In genomic region chr2:74670632-74671188, GRCm38 (mm10) we compare ENCODE assay signal across 25 mouse cellular contexts. TPM values are rescaled to one million over a fixed set of nuclear protein-coding genes. Genes with fewer than 3 reads are reported as not detected.
A peak's percentile ranks its signal among the peaks of the same experiment; 100 is the strongest.
DNase-seq lines count a peak whose midpoint lies in the region; ATAC-seq lines count a peak whose summit lies in the region.
"Had no signal": no experiment of that assay in that cellular context is flagged by ENCODE, and none has a peak within 500 bp of the region (broad histone marks: within the 10 kb centered on the region; RNA-seq: fewer than 3 reads in every experiment).

No protein-coding gene starts in this region.

- H3K27ac ChIP-seq in hindbrain, embryonic 10.5 days, result no peak overlapping the region
- no peak overlapping the region for H3K27ac ChIP-seq in hindbrain, embryonic 16.5 days (ENCODE audit: low read depth, low read length)
- no peak overlapping the region for H3K27ac ChIP-seq in neural tube, embryonic 11.5 days (ENCODE audit: low read depth, low read length)
- peak overlapping the region; percentile 66 for H3K27ac ChIP-seq in limb, embryonic 12.5 days
- H3K27ac ChIP-seq: embryonic facial prominence, embryonic 15.5 days; forebrain, embryonic 13.5 days; heart, adult 2 months; heart, embryonic 13.5 days; hindbrain, embryonic 12.5 days; hindbrain, postnatal 0 days had no signal

- 1% methylated on average over 3 of the region's 3 CpGs for WGBS in hindbrain, embryonic 10.5 days
- WGBS in hindbrain, embryonic 16.5 days, result 2% methylated on average over 3 of the region's 3 CpGs
- 2% methylated on average over 3 of the region's 3 CpGs for WGBS in neural tube, embryonic 11.5 days
- 4% methylated on average over 3 of the region's 3 CpGs for WGBS in limb, embryonic 12.5 days

- no peaks in the 10 kb centered on the region for H3K36me3 ChIP-seq in hindbrain, embryonic 10.5 days
- H3K36me3 ChIP-seq in hindbrain, embryonic 16.5 days (ENCODE audit: control insufficient read depth, insufficient read depth, low read length), result no peaks in the 10 kb centered on the region
- no peaks in the 10 kb centered on the region for H3K36me3 ChIP-seq in neural tube, embryonic 11.5 days (ENCODE audit: control insufficient read depth, insufficient read depth, low read length)
- H3K36me3 ChIP-seq in limb, embryonic 12.5 days, result no peaks in the 10 kb centered on the region
- H3K36me3 ChIP-seq: embryonic facial prominence, embryonic 15.5 days; heart, embryonic 13.5 days; hindbrain, embryonic 12.5 days had no signal

- H3K4me2 ChIP-seq in hindbrain, embryonic 16.5 days (ENCODE audit: low read length), result no peak overlapping the region
- H3K4me2 ChIP-seq in neural tube, embryonic 11.5 days (ENCODE audit: low read depth), result no peak overlapping the region
- peak overlapping the region; percentile 74 for H3K4me2 ChIP-seq in limb, embryonic 12.5 days
- H3K4me2 ChIP-seq: embryonic facial prominence, embryonic 15.5 days; forebrain, embryonic 13.5 days; heart, embryonic 13.5 days; hindbrain, embryonic 12.5 days had no signal

- peak; percentile 8 for DNase-seq in hindbrain, embryonic 10.5 days (ENCODE audit: low spot score)
- DNase-seq in neural tube, embryonic 11.5 days (ENCODE audit: low spot score), result peak; percentile 31
- DNase-seq in neural tube, embryonic 10.5 days (ENCODE audit: extremely low spot score, low spot score), result no peak
- no peak for DNase-seq in cerebellum, postnatal 25 days
- DNase-seq in layer of hippocampus, adult 9-10 months (ENCODE audit: low spot score), result no peak
- DNase-seq: adrenal gland, postnatal 14 days; cerebellum, adult 11-12 months; cerebellum, adult 9-10 months; forebrain, postnatal 0 days; gastrocnemius, postnatal 14 days; heart, adult 2 months; heart, postnatal 36 days had no signal

- no peaks in the 10 kb centered on the region for H3K9me3 ChIP-seq in hindbrain, embryonic 10.5 days
- no peaks in the 10 kb centered on the region for H3K9me3 ChIP-seq in hindbrain, embryonic 16.5 days (ENCODE audit: control insufficient read depth, low read length)
- no peaks in the 10 kb centered on the region for H3K9me3 ChIP-seq in neural tube, embryonic 11.5 days (ENCODE audit: control insufficient read depth, low read length)
- H3K9me3 ChIP-seq in limb, embryonic 12.5 days, result no peaks in the 10 kb centered on the region
- H3K9me3 ChIP-seq: embryonic facial prominence, embryonic 15.5 days; forebrain, embryonic 13.5 days; heart, embryonic 13.5 days; hindbrain, embryonic 12.5 days had no signal

- H3K4me1 ChIP-seq in hindbrain, embryonic 10.5 days (replicated peaks), result peaks cover 21% of the 10 kb centered on the region
- H3K4me1 ChIP-seq in hindbrain, embryonic 16.5 days (ENCODE audit: control insufficient read depth, insufficient read depth, low read depth, low read length), result peaks cover 9% of the 10 kb centered on the region
- 0 out of 2 replicates have a peak, but pooled peaks cover 6% of the 10 kb centered on the region for H3K4me1 ChIP-seq in neural tube, embryonic 11.5 days (ENCODE audit: control insufficient read depth, insufficient read depth, low read length)
- H3K4me1 ChIP-seq in limb, embryonic 12.5 days (replicated peaks), result peaks cover 34% of the 10 kb centered on the region

- no peak for ATAC-seq in hindbrain, embryonic 16.5 days
- ATAC-seq in neural tube, embryonic 11.5 days (ENCODE audit: insufficient read depth, low FRiP score, low TSS enrichment), result no peak
- ATAC-seq in limb, embryonic 12.5 days (ENCODE audit: insufficient number of reproducible peaks, insufficient read depth, low FRiP score, low TSS enrichment, low read depth), result no peak
- ATAC-seq: activated CD4-positive, CD25-positive, alpha-beta regulatory T cell, adult 4 months; forebrain, embryonic 13.5 days; forebrain, postnatal 0 days; hindbrain, postnatal 0 days; Patski had no signal

- peaks cover 100% of the 10 kb centered on the region for H3K27me3 ChIP-seq in hindbrain, embryonic 10.5 days (ENCODE audit: insufficient read depth, poor library complexity, severe bottlenecking)
- H3K27me3 ChIP-seq in hindbrain, embryonic 16.5 days (replicated peaks; ENCODE audit: control insufficient read depth, insufficient read depth, low read length), result peaks cover 78% of the 10 kb centered on the region
- peaks cover 97% of the 10 kb centered on the region for H3K27me3 ChIP-seq in neural tube, embryonic 11.5 days (ENCODE audit: control insufficient read depth, insufficient read depth, low read length)
- peaks cover 73% of the 10 kb centered on the region for H3K27me3 ChIP-seq in limb, embryonic 12.5 days
- H3K27me3 ChIP-seq: CH12.LX had no signal

- H3K4me3 ChIP-seq in hindbrain, embryonic 10.5 days, result no peak overlapping the region
- H3K4me3 ChIP-seq in hindbrain, embryonic 16.5 days (ENCODE audit: low read length), result no peak overlapping the region
- no peak overlapping the region for H3K4me3 ChIP-seq in neural tube, embryonic 11.5 days (ENCODE audit: low read depth, low read length)
- H3K4me3 ChIP-seq in limb, embryonic 12.5 days (replicated peaks), result peak overlapping the region; percentile 90
- H3K4me3 ChIP-seq: embryonic facial prominence, embryonic 15.5 days; forebrain, embryonic 13.5 days; heart, adult 2 months; heart, embryonic 13.5 days; hindbrain, embryonic 12.5 days had no signal

- no peak overlapping the region for H3K9ac ChIP-seq in hindbrain, embryonic 16.5 days (ENCODE audit: low read depth, low read length)
- H3K9ac ChIP-seq in neural tube, embryonic 11.5 days (ENCODE audit: low read length), result no peak overlapping the region
- peak overlapping the region; percentile 99 for H3K9ac ChIP-seq in limb, embryonic 12.5 days (replicated peaks)
- H3K9ac ChIP-seq: embryonic facial prominence, embryonic 15.5 days; forebrain, embryonic 13.5 days; forebrain, postnatal 0 days; heart, embryonic 13.5 days; hindbrain, embryonic 12.5 days had no signal

RNA-seq across cellular contexts. Expression of gene Hoxd13, which starts 2.6 kb away (rescaled TPM):
- not detected in 2 replicates for polyA plus RNA-seq in hindbrain, embryonic 10.5 days (2016; fragmentation: Nextera tagmentation; extraction: Ambion mirVana)
- polyA plus RNA-seq in hindbrain, embryonic 16.5 days (2015; fragmentation: Nextera tagmentation; extraction: Ambion mirVana), result 0.06 TPM in 1 of 2 replicates, not detected in the other
- polyA plus RNA-seq in neural tube, embryonic 11.5 days (2014; fragmentation: Nextera tagmentation; extraction: Ambion mirVana), result 0.41 and 1.0 TPM in 2 replicates
- polyA plus RNA-seq in limb, embryonic 12.5 days (2016; fragmentation: Nextera tagmentation; extraction: Ambion mirVana), result 81.8 and 88.0 TPM in 2 replicates
- polyA plus RNA-seq: activated CD4-positive, CD25-positive, alpha-beta regulatory T cell, adult 4 months; embryonic facial prominence, embryonic 11.5 days; embryonic facial prominence, embryonic 15.5 days; forebrain, embryonic 13.5 days; forebrain, postnatal 0 days; heart, adult 2 months; heart, embryonic 13.5 days; heart, postnatal 0 days; hindbrain, embryonic 12.5 days; hindbrain, postnatal 0 days; Patski had no signal

RNA-seq across cellular contexts. Expression of gene Hoxd12, which starts 4.1 kb away (rescaled TPM):
- polyA plus RNA-seq in hindbrain, embryonic 10.5 days (2016; fragmentation: Nextera tagmentation; extraction: Ambion mirVana), result not detected in 2 replicates
- not detected in 2 replicates for polyA plus RNA-seq in hindbrain, embryonic 16.5 days (2015; fragmentation: Nextera tagmentation; extraction: Ambion mirVana)
- 2.1 TPM in 2 replicates for polyA plus RNA-seq in neural tube, embryonic 11.5 days (2014; fragmentation: Nextera tagmentation; extraction: Ambion mirVana)
- polyA plus RNA-seq in limb, embryonic 12.5 days (2016; fragmentation: Nextera tagmentation; extraction: Ambion mirVana), result 113 and 130 TPM in 2 replicates
- polyA plus RNA-seq: activated CD4-positive, CD25-positive, alpha-beta regulatory T cell, adult 4 months; embryonic facial prominence, embryonic 11.5 days; embryonic facial prominence, embryonic 15.5 days; forebrain, embryonic 13.5 days; forebrain, postnatal 0 days; heart, adult 2 months; heart, embryonic 13.5 days; heart, postnatal 0 days; hindbrain, embryonic 12.5 days; hindbrain, postnatal 0 days; Patski had no signal

RNA-seq across cellular contexts. Expression of gene Hoxd11, which starts 8.6 kb away (rescaled TPM):
- not detected in 2 replicates for polyA plus RNA-seq in hindbrain, embryonic 10.5 days (2016; fragmentation: Nextera tagmentation; extraction: Ambion mirVana)
- polyA plus RNA-seq in hindbrain, embryonic 16.5 days (2015; fragmentation: Nextera tagmentation; extraction: Ambion mirVana), result not detected in 2 replicates
- 8.1 and 8.5 TPM in 2 replicates for polyA plus RNA-seq in neural tube, embryonic 11.5 days (2014; fragmentation: Nextera tagmentation; extraction: Ambion mirVana)
- polyA plus RNA-seq in limb, embryonic 12.5 days (2016; fragmentation: Nextera tagmentation; extraction: Ambion mirVana), result 55.4 and 62.0 TPM in 2 replicates
- polyA plus RNA-seq: activated CD4-positive, CD25-positive, alpha-beta regulatory T cell, adult 4 months; embryonic facial prominence, embryonic 11.5 days; embryonic facial prominence, embryonic 15.5 days; forebrain, embryonic 13.5 days; forebrain, postnatal 0 days; heart, adult 2 months; heart, embryonic 13.5 days; heart, postnatal 0 days; hindbrain, embryonic 12.5 days; hindbrain, postnatal 0 days; Patski had no signal

RNA-seq across cellular contexts. Expression of gene Evx2, which starts 11.4 kb away (rescaled TPM):
- polyA plus RNA-seq in hindbrain, embryonic 10.5 days (2016; fragmentation: Nextera tagmentation; extraction: Ambion mirVana), result 0.19 and 0.47 TPM in 2 replicates
- 0.40 and 0.58 TPM in 2 replicates for polyA plus RNA-seq in hindbrain, embryonic 16.5 days (2015; fragmentation: Nextera tagmentation; extraction: Ambion mirVana)
- polyA plus RNA-seq in neural tube, embryonic 11.5 days (2014; fragmentation: Nextera tagmentation; extraction: Ambion mirVana), result 0.54 and 0.69 TPM in 2 replicates
- 6.8 and 8.3 TPM in 2 replicates for polyA plus RNA-seq in limb, embryonic 12.5 days (2016; fragmentation: Nextera tagmentation; extraction: Ambion mirVana)
- polyA plus RNA-seq: activated CD4-positive, CD25-positive, alpha-beta regulatory T cell, adult 4 months; embryonic facial prominence, embryonic 15.5 days; forebrain, embryonic 13.5 days; forebrain, postnatal 0 days; gonadal fat pad, adult 2 months; heart, adult 2 months; heart, embryonic 13.5 days; heart, postnatal 0 days; Patski had no signal

RNA-seq across cellular contexts. Expression of gene Hoxd10, which starts 21.0 kb away (rescaled TPM):
- polyA plus RNA-seq in hindbrain, embryonic 10.5 days (2016; fragmentation: Nextera tagmentation; extraction: Ambion mirVana), result not detected in 2 replicates
- polyA plus RNA-seq in hindbrain, embryonic 16.5 days (2015; fragmentation: Nextera tagmentation; extraction: Ambion mirVana), result not detected in 2 replicates
- 28.1 and 29.3 TPM in 2 replicates for polyA plus RNA-seq in neural tube, embryonic 11.5 days (2014; fragmentation: Nextera tagmentation; extraction: Ambion mirVana)
- 39.5 and 42.0 TPM in 2 replicates for polyA plus RNA-seq in limb, embryonic 12.5 days (2016; fragmentation: Nextera tagmentation; extraction: Ambion mirVana)
- polyA plus RNA-seq: activated CD4-positive, CD25-positive, alpha-beta regulatory T cell, adult 4 months; embryonic facial prominence, embryonic 11.5 days; forebrain, embryonic 13.5 days; forebrain, postnatal 0 days; heart, adult 2 months; heart, postnatal 0 days; hindbrain, embryonic 12.5 days; hindbrain, postnatal 0 days had no signal

Comparison
In these comparisons a context has a peak if more than half of its experiments do, and no peak if none do; other contexts are left out.
1. DNase-seq: peak in hindbrain, embryonic 10.5 days (single experiment) and neural tube, embryonic 11.5 days (single experiment); none in neural tube, embryonic 10.5 days (single experiment), cerebellum, postnatal 25 days (0 of 2) and layer of hippocampus, adult 9-10 months (single experiment).
2. RNA of gene Hoxd13, which starts 2.6 kb away (polyA plus RNA-seq): 81.8 to 88.0 TPM in limb, embryonic 12.5 days; 0.41 to 1.0 TPM in neural tube, embryonic 11.5 days, not detected in hindbrain, embryonic 10.5 days and 0.06 TPM in hindbrain, embryonic 16.5 days; every median in the first group is over 10 times any median in the second.
3. RNA of gene Hoxd12, which starts 4.1 kb away (polyA plus RNA-seq): 113 to 130 TPM in limb, embryonic 12.5 days; 2.1 TPM in neural tube, embryonic 11.5 days, not detected in hindbrain, embryonic 10.5 days and not detected in hindbrain, embryonic 16.5 days; every median in the first group is over 10 times any median in the second.